Mouse (Mus musculus) MEL (cell line): Measurements from ENCODE around the gene Vipr1. TPM values are rescaled to one million over a fixed set of nuclear protein-coding genes. Genes with fewer than 3 reads are reported as not detected.

ENCODE experiments used
- DNase-seq: peaks from one replicate; pipeline ENCODE4 v3.0.0; 2011; ENCODE audit warnings: low read depth, low spot score
- H3K27ac ChIP-seq: 2 replicates; pipeline ENCODE4 v1.5.1; 2012; ENCODE audit warnings: low read depth, mild to moderate bottlenecking, control low read depth, low read length, moderate library complexity; ENCODE audit not compliant: control insufficient read depth
- H3K27me3 ChIP-seq, 2 experiments: fragments of 150-350 bp in 1 of 2; sonication (generic) in 1 of 2; 2 replicates each; pipeline ENCODE4 v1.6.1; 2012; ENCODE audit warnings: low read length in 2 of 2, mild to moderate bottlenecking in 2 of 2, improper control_type of control experiment in 1 of 2, moderate library complexity in 1 of 2; ENCODE audit not compliant: insufficient read depth in 2 of 2, control insufficient read depth in 1 of 2
- H3K36me3 ChIP-seq, 2 experiments: 2 replicates each; pipeline ENCODE4 v1.6.1; 2012 to 2014; ENCODE audit warnings: low read length in 2 of 2, improper control_type of control experiment in 1 of 2, inconsistent platforms in 1 of 2, mild to moderate bottlenecking in 1 of 2; ENCODE audit not compliant: insufficient read depth in 2 of 2, control insufficient read depth in 1 of 2
- H3K4me1 ChIP-seq, 2 experiments: fragments of 150-350 bp in 1 of 2; sonication (generic) in 1 of 2; 2 replicates each; pipeline ENCODE4 v1.6.1; 2012; ENCODE audit warnings: low read length in 2 of 2, improper control_type of control experiment in 1 of 2, mild to moderate bottlenecking in 1 of 2; ENCODE audit not compliant: insufficient read depth in 2 of 2, control insufficient read depth in 1 of 2
- H3K4me3 ChIP-seq, 2 experiments: fragments of 150-350 bp in 1 of 2; sonication (generic) in 1 of 2; 2 replicates each; pipeline ENCODE4 v1.5.1; 2012; ENCODE audit warnings: low read depth in 2 of 2, low read length in 2 of 2, mild to moderate bottlenecking in 2 of 2, moderate library complexity in 2 of 2, control low read depth in 1 of 2, improper control_type of control experiment in 1 of 2; ENCODE audit not compliant: control insufficient read depth in 1 of 2, insufficient read depth in 1 of 2
- H3K79me2 ChIP-seq: 2 replicates; pipeline ENCODE4 v1.6.1; 2012; ENCODE audit warnings: mild to moderate bottlenecking, low read length, moderate library complexity; ENCODE audit not compliant: control insufficient read depth, poor library complexity, insufficient read depth
- H3K9ac ChIP-seq: 2 replicates; pipeline ENCODE4 v1.6.1; 2012; ENCODE audit warnings: low read depth, mild to moderate bottlenecking, control low read depth, low read length, moderate library complexity; ENCODE audit not compliant: control insufficient read depth, poor library complexity, severe bottlenecking
- H3K9me3 ChIP-seq: fragments of 150-350 bp; sonication (generic); replicated peaks from 2 replicates; pipeline ENCODE4 v1.6.1; 2012; ENCODE audit warnings: mild to moderate bottlenecking, low read length, improper control_type of control experiment, moderate library complexity; ENCODE audit not compliant: insufficient read depth
- BHLHE40 ChIP-seq: IDR thresholded peaks from 2 replicates; pipeline ENCODE4 v1.6.1; 2012; ENCODE audit warnings: low read depth, mild to moderate bottlenecking, inconsistent platforms, low read length, improper control_type of control experiment, borderline replicate concordance
- CTCF ChIP-seq, 3 experiments: IDR thresholded peaks in 2 of 3; conservative IDR thresholded peaks in 1 of 3; 2 replicates each; pipeline ENCODE4 v1.5.1; 2011 to 2012; ENCODE audit warnings: low read length in 3 of 3, low read depth in 2 of 3, mild to moderate bottlenecking in 2 of 3, improper control_type of control experiment in 1 of 3, inconsistent platforms in 1 of 3, mixed read lengths in 1 of 3, moderate library complexity in 1 of 3; ENCODE audit not compliant: control insufficient read depth in 1 of 3, insufficient read depth in 1 of 3, poor library complexity in 1 of 3, severe bottlenecking in 1 of 3
- E2F4 ChIP-seq: IDR thresholded peaks from 2 replicates; pipeline ENCODE4 v1.6.1; 2011; ENCODE audit warnings: low read depth, low read length, improper control_type of control experiment, borderline replicate concordance
- EP300 ChIP-seq, 2 experiments: IDR thresholded peaks; 2 replicates each; pipeline ENCODE4 v1.6.1; 2011; ENCODE audit warnings: improper control_type of control experiment in 2 of 2, low read length in 2 of 2, low read depth in 1 of 2, mild to moderate bottlenecking in 1 of 2
- MAFK ChIP-seq: IDR thresholded peaks from 2 replicates; pipeline ENCODE4 v1.6.1; 2011; ENCODE audit warnings: low read depth, mild to moderate bottlenecking, low read length, improper control_type of control experiment, borderline replicate concordance
- MAX ChIP-seq: IDR thresholded peaks from 2 replicates; pipeline ENCODE4 v1.6.1; 2011; ENCODE audit warnings: low read length, improper control_type of control experiment
- MAZ ChIP-seq: IDR thresholded peaks from 2 replicates; pipeline ENCODE4 v1.6.1; 2012; ENCODE audit warnings: low read depth, mild to moderate bottlenecking, inconsistent platforms, low read length, improper control_type of control experiment
- MYC ChIP-seq: IDR thresholded peaks from 2 replicates; pipeline ENCODE4 v1.6.1; 2011; ENCODE audit warnings: low read depth, mild to moderate bottlenecking, low read length, improper control_type of control experiment, moderate library complexity
- NELFE ChIP-seq: IDR thresholded peaks from 2 replicates; pipeline ENCODE4 v1.6.1; 2011; ENCODE audit warnings: low read depth, low read length, improper control_type of control experiment
- NRF1 ChIP-seq: IDR thresholded peaks from 2 replicates; pipeline ENCODE4 v1.6.1; 2014; ENCODE audit warnings: low read depth, mild to moderate bottlenecking, inconsistent platforms, low read length, improper control_type of control experiment, moderate library complexity; ENCODE audit not compliant: poor library complexity, insufficient read depth, severe bottlenecking
- POLR2A ChIP-seq, 2 experiments: IDR thresholded peaks; 2 replicates each; pipeline ENCODE4 v1.6.1; 2011 to 2012; ENCODE audit warnings: low read length in 2 of 2, mild to moderate bottlenecking in 2 of 2, control low read depth in 1 of 2, improper control_type of control experiment in 1 of 2, low read depth in 1 of 2, moderate library complexity in 1 of 2; ENCODE audit not compliant: control insufficient read depth in 1 of 2, insufficient read depth in 1 of 2, poor library complexity in 1 of 2
- POLR2AphosphoS2 ChIP-seq: IDR thresholded peaks from 2 replicates; pipeline ENCODE4 v1.6.1; 2011; ENCODE audit warnings: low read length, improper control_type of control experiment
- RAD21 ChIP-seq: IDR thresholded peaks from 2 replicates; pipeline ENCODE4 v1.6.1; 2011; ENCODE audit warnings: mild to moderate bottlenecking, low read depth, low read length, improper control_type of control experiment
- TAL1 ChIP-seq: IDR thresholded peaks from 2 replicates; pipeline ENCODE4 v1.6.1; 2012; ENCODE audit warnings: mild to moderate bottlenecking, inconsistent platforms, low read length, moderate library complexity, mixed read lengths
- TBP ChIP-seq: IDR thresholded peaks from 2 replicates; pipeline ENCODE4 v1.8.0; 2011; ENCODE audit warnings: low read depth, low read length, improper control_type of control experiment
- TCF12 ChIP-seq: IDR thresholded peaks from 2 replicates; pipeline ENCODE4 v1.6.1; 2014; ENCODE audit warnings: low read depth, mild to moderate bottlenecking, inconsistent platforms, low read length, improper control_type of control experiment, moderate library complexity
- USF1 ChIP-seq: IDR thresholded peaks from 2 replicates; pipeline ENCODE4 v1.6.1; 2014; ENCODE audit warnings: low read depth, mild to moderate bottlenecking, inconsistent platforms, low read length, improper control_type of control experiment, moderate library complexity
- ZC3H11A ChIP-seq: IDR thresholded peaks from 2 replicates; pipeline ENCODE4 v1.6.1; 2012; ENCODE audit warnings: low read depth, mild to moderate bottlenecking, inconsistent platforms, low read length, improper control_type of control experiment
- ZKSCAN1 ChIP-seq: IDR thresholded peaks from 2 replicates; pipeline ENCODE4 v1.6.1; 2012; ENCODE audit warnings: low read depth, mild to moderate bottlenecking, inconsistent platforms, low read length, improper control_type of control experiment, moderate library complexity
- ZMIZ1 ChIP-seq: IDR thresholded peaks from 2 replicates; pipeline ENCODE4 v1.6.1; 2012; ENCODE audit warnings: low read depth, mild to moderate bottlenecking, inconsistent platforms, low read length, improper control_type of control experiment, moderate library complexity
- ZNF384 ChIP-seq: IDR thresholded peaks from 2 replicates; pipeline ENCODE4 v1.6.1; 2012; ENCODE audit warnings: low read depth, mild to moderate bottlenecking, inconsistent platforms, low read length, improper control_type of control experiment
- polyA plus RNA-seq, 2 experiments: library from polyadenylated mRNA; stranded (reverse) in 1 of 2; unstranded in 1 of 2; fragments of >175 nt in 1 of 2; fragments of >200 nt in 1 of 2; gene quantifications; 2 replicates each; pipeline versions ENCODE4 v1.2.1 to v1.2.4; 2012; ENCODE audit warnings: low replicate concordance in 2 of 2, low read depth in 1 of 2; ENCODE audit not compliant: insufficient read length in 2 of 2, insufficient read depth in 1 of 2, missing spikeins in 1 of 2
- total RNA-seq: library from RNA; depleted of rRNA; stranded (reverse); fragments of 300-350 nt; gene quantifications from 2 replicates; pipeline ENCODE4 v1.2.3, GENCODE M21; 2012

Vipr1 gene
- total and polyA plus RNA-seq, 3 experiments: not detected

DNA sequence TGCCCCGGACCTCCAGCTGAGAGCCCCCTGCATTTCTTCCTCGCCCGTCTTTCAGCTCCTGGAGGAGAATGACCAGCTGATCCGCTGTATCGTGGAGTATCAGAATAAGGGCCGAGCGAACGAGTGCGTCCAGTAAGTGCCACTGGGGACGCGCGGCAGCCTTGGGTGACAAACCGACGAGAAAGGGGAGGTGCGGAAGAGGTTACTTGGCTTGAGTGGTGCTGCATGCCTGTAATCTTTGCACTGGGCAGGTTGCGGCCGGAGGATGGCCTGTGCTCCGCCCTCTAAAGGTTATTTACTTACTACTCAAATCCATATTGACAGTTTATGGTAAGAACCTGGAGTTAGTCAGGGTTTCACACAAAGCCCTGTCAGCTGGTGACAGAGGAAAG, 68.1 kb downstream of the Vipr1 start:
- Histone ChIP-seq H3K36me3 (peaks cover 1 to 29% of the 10 kb centered on the region in 2 experiments; a peak in 3 of 4 replicates), H3K79me2 (peaks cover 17% of the 10 kb centered on the region)

GRCm38 (mm10) chr9:121717048-121717447, 74.5 kb downstream of the Vipr1 start:
- TF ChIP-seq MAFK (no peak), TAL1 (no peak), MAZ (no peak), ZKSCAN1 (no peak), NELFE (no peak), NRF1 (no peak), E2F4 (no peak), TCF12 (no peak), CTCF (IDR thresholded peaks at IDR 0.05 in 2 of 3, conservative IDR thresholded peaks at IDR 0.05 in 1 of 3; ENCODE audit: control insufficient read depth in 1 of 3, insufficient read depth in 1 of 3, low read depth in 2 of 3, low read length in 3 of 3, poor library complexity in 1 of 3, severe bottlenecking in 1 of 3) (no peak), MAX (no peak), EP300 (IDR thresholded peaks at IDR 0.05; ENCODE audit: low read depth in 1 of 2, low read length in 2 of 2) (no peak), ZMIZ1 (no peak), BHLHE40 (no peak)
- TF ChIP-seq, all 39 proteins: peak for 0
- DNase-seq: no peak
- H3K27ac ChIP-seq: no peak overlapping the region
- H3K27me3 ChIP-seq: no peaks in the 10 kb centered on the region
- peaks cover 4 to 9% of the 10 kb centered on the region in 2 experiments; a peak in 3 of 4 replicates for H3K4me1 ChIP-seq
- H3K4me3 ChIP-seq: no peak overlapping the region
- peaks cover 4 to 15% of the 10 kb centered on the region in 2 experiments for H3K36me3 ChIP-seq
- H3K9ac ChIP-seq: no peak overlapping the region
- no peaks in the 10 kb centered on the region for H3K9me3 ChIP-seq
- peaks cover 27% of the 10 kb centered on the region for H3K79me2 ChIP-seq

More for the DNA sequence above, 68.1 kb downstream of the Vipr1 start:
- Histone ChIP-seq H3K4me3 (peak overlapping the region; percentile 91 to 98), H3K9me3 (no peaks in the 10 kb centered on the region), H3K27ac (peak overlapping the region; percentile 54), H3K4me1 (peaks cover 15 to 39% of the 10 kb centered on the region in 2 experiments), H3K27me3 (no peaks in the 10 kb centered on the region), H3K9ac (peak overlapping the region; percentile 94)
- TF ChIP-seq ZNF384 (no peak), MYC (no peak), TBP (no peak), POLR2AphosphoS2 (no peak), ZC3H11A (no peak), USF1 (no peak), TCF12 (no peak), POLR2A (IDR thresholded peaks at IDR 0.05; ENCODE audit: control insufficient read depth in 1 of 2, insufficient read depth in 1 of 2, low read depth in 1 of 2, low read length in 2 of 2, poor library complexity in 1 of 2) (no peak), RAD21 (no peak)
- DNase-seq: peak; percentile 66
